Mouse (Mus musculus): Measurements from ENCODE around the gene Rassf4.

Rassf4 gene

GRCm38 (mm10) chr6:116671031-116671430, 2.7 kb downstream of the Rassf4 start:
- no peak for DNase-seq

GRCm38 (mm10) chr6:116670144-116670543, 3.6 kb downstream of the Rassf4 start:
- no peak for DNase-seq

DNA sequence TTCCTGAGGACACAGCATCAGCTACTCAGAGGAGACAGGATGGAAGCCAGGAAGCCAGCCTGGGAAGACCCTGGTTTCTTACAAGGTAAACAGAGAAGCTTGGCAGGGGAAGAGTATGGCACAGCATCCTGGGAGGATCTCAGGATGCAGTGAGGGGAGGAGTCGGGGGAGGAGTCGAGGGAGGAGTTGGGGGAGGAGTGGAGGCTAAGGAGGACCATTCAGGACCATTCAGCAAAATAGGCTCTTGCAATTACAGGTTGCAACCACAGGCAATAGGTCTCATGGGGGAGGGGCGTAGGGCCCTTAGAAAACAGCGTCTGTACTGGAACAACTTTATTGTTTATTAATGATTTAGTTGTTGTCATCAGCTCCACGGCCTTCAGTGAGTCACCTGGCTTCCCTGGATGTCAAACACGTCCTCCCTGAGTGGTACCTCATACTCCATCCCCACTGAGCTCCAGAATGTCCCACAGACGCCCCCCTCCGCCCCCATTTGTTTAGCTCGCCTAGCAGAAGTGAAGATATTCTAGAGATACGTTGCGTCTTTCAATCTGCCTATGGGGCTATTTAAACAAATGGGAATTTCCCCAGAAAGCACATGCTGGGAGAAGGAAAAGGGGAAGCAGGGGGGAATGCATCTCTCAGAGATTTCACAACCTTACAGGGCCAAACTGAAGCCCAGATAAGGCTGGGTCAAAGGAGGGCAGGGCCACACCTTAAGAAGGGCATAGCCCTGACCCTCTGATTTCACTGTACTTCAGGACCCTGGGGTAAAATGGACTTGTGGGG, 4.9 kb downstream of the Rassf4 start:
- DNase-seq = no peak

GRCm38 (mm10) chr6:116667382-116667781, 6.4 kb downstream of the Rassf4 start:
- no peak for DNase-seq

GRCm38 (mm10) chr6:116666892-116667291, 6.9 kb downstream of the Rassf4 start:
- no peak for DNase-seq

GRCm38 (mm10) chr6:116666085-116666750, 7.5 kb downstream of the Rassf4 start:
- no peak for DNase-seq

DNA sequence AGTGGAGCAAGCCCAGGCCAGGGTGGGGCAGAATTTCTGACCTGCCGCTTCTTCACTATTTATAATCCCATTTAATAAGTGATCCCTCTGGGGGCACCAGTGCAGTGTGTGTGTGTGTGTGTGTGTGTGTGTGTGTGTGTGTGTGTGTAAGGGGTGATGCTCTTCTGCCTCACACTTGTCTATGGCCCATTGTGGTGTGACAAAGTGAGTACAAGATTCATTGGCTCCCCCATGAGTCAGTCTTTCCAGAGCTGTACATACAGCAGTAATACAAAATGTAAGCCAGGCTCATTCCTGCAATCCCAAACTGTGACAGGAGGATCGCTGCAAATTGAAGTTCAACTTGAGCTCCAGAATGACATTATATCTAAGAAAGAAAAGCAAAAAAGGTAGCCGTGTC, 8.9 kb downstream of the Rassf4 start:
- no peak for DNase-seq

GRCm38 (mm10) chr6:116664031-116664430, 9.7 kb downstream of the Rassf4 start:
- no peak for DNase-seq

DNA sequence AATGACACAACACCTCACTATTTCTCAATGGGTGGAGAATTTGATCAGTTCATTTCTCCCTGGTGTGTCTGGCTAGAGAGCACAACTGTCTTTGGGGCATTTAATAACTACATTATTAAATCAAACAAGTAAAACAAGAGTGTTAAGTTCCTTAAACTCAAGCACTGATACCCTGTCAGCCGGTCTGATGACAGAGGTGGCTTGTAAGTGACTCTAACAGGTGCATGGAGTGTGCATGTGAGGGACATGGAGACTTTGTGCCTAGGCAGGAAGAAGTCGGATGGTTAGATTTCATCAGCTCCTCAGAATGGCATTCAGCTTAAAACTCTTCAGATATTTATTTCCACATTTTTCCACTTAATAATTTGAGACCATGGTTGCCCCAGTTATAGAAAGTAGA, 10.4 kb downstream of the Rassf4 start:
- no peak for DNase-seq

DNA sequence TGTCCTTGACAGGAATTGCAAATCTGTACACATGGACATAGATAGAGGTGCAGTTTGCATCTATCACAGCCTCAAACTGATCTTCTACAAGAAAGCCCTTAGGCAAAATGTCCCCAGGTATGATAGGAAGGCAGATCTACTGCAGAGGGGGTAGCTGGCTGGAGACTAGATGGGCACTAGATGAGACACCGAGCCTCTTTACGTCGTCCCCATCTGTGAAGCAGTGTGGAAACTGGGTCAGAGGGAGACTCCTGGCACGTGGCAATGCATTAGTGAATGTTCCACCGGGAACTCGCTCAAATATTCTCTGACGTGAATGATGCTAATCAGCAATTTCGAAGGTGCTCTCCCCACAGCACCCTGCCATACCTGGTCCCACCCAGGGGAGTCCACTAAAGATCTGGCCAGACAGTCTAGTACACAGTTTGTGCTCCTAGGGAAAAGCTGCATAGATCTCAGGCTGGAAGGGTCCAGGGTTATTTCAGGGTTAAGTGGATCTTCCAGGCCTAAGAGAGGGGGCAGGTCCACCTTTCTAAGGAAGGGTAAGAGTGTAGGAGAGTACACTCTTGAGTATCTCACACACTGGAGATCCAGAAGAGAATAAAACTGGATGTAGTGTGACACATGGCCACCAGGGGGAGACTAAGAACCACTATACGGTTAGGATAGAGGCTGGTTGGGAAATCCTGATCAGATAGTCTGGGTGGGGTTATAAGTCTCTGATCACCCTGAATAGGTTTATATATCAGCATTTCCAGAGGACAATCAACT, 19.9 kb downstream of the Rassf4 start:
- peak; percentile 60 for DNase-seq

DNA sequence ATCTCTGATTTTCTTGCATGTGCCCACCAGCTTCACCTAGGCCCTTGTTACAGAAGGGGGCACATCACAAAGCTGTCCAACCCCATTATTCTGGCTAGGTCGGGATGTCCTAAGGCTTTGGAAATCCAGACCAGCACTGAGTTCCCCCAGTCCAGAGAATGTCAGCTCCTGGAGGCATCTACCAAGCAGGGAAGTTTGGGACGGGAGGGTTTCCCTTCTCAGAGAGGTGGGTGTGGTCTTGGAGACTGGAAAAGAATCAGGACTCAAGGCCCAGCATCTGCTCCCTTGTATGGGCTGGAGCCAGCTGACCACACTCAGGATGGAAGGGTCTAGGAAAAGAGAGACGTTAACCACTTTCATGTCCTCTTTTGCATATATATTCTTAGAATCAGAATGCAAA, 20.6 kb downstream of the Rassf4 start:
- DNase-seq = no peak

DNA sequence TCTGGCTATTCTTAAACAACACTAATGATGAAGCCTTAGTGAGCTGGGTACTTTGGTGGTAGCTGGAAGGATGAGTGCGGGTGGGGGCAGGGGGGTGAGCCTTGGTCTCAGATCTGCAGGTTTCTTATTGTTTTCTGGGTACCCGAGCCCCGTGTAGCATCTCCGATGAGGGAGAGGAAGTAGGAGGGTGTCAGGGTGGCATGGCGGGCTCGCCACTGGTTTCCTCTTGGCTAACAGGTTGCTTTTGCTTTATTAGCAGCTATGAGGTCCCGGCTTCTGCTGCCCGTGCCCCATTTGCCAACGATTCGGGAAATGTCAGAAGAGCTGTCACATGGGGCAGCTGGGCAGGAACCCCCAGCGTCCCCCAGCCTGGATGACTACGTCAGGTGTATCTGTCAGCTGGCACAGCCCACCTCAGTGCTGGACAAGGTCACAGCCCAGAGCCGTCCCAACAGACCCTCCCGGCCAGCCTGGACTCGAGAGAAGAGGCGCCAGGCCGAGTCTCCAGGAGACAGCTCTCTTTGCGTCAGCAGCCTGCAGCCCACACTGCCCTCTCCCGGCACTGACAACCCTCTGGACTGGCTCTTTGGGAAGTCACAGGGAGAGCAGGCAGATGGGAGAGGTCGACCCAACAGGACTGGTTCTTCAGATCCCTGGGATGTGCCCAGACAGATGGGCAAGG, 22.2 kb downstream of the Rassf4 start:
- peak; percentile 37 for DNase-seq

- DNase-seq = peak; percentile 38
Observed at GRCm38 (mm10) chr6:116650406-116650805, 23.3 kb downstream of the Rassf4 start, which contains the start of gene Depp1. Depp1 (plus strand) TSS chr6:116650609.

DNA sequence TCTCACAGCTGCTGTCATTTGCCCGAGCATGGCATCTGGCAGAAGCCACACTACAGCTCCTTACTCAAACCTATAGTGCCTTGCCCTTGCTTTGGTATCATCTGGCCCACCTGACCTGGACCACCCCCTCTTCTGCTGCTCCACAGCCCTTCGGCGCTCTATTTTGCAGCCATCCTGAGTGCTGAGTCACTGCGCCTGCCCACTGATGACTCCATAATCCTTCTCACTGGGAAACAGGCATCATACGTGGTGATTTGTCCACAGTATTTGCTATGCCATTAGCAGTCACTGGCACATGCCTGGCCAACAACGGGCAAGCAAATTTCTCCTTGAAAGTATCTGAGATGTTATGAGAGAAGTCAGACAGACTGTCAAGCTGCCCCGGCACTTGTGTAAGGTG, 23.9 kb downstream of the Rassf4 start:
- no peak for DNase-seq

- DNase-seq = no peak
Observed at GRCm38 (mm10) chr6:116647763-116648162, 26.0 kb downstream of the Rassf4 start.

DNA sequence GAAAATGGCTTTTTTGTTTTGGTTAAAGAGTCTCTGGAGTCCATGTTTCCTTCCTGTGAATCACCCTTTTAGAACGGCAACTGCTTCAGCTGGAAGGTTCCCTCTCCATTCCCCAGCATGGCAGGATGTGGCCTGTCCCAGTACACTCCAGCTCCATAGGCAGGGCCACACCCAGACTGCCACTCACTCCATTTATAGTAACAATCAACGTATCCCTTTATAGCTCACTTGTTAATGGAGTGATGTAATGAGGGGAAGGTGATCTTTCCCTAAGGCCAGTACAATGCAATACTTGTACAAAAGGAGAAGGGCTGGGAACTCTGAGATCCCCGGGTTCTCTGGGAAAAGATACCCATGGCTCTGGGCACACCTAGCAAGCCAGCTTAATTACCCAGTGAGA, 29.4 kb downstream of the Rassf4 start:
- DNase-seq = no peak

GRCm38 (mm10) chr6:116643881-116644280, 29.9 kb downstream of the Rassf4 start:
- no peak for DNase-seq

DNA sequence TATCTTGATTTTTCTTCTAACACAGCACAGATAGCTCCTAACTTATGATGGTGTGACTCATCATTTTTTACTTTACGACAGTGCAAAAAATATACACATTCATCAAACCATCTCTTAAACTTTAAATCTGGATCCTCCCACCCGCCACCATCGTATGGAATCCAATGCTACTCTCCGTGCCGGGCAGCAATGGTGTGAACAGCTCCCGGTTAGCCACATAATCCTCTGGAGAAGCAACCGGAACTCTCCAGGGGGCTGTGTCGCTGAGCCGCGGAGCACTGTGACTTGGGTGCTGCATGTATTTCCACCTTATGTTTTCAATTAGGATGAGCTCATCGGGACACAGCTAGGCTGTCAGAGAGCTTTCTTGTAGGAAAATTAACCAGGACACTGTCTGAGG, 30.8 kb downstream of the Rassf4 start:
- no peak for DNase-seq

- DNase-seq = no peak
Observed at GRCm38 (mm10) chr6:116639663-116640062, 34.1 kb downstream of the Rassf4 start.

GRCm38 (mm10) chr6:116638871-116639270, 34.9 kb downstream of the Rassf4 start:
- no peak for DNase-seq

DNA sequence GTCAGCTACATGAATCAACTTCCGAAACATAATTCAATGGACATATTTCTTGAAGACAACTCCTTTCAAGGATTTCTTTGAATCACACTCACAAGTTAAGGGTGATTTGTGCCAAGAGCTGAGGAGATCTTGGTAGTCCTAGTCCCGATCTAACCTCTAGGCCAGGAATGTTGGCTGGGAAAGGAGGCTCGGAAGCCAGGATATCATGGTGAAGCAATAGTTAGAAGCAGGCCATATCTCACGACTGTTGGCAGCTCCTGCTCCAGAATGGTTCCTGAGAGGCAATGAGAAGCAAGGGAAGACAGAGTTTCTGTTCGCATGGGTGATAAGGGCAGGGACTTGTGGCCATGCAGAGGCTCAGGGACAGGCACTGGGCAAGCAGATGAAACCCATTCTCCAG, 36.3 kb downstream of the Rassf4 start:
- no peak for DNase-seq

DNA sequence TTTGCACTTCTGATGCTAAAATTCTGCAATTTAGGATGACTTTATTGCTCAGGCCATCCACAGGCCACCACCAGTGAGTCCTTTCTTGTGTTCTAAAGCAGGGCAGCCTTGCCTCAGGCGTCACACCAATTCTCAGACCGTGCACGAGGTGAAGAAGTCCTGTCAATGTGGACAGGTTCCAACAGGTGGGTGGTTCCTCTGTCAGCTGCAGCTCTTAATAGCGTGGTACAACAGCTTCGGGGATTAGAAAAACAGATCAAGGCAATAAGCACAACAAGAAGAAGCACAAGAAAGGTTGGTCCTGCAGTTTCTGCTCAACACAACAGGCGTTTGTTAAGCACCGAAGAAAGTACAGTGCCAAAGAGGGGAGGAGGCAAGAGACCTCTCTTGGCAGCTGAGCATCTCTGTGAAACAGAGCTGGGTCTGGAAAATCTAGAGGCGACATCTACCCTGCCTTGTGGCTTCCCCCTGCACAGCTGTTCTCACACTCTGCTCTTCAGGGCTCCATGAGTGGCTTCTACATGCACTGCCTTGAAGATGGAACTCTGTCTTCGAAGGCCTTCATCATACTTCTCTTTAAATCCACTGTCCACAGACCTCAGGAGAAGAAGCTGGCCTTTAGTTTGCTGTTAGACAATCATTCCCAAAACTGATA, 37.0 kb downstream of the Rassf4 start:
- DNase-seq = no peak
